Mouse (Mus musculus): ENCODE measurements around the gene Retreg1.

The Retreg1 gene

DNA sequence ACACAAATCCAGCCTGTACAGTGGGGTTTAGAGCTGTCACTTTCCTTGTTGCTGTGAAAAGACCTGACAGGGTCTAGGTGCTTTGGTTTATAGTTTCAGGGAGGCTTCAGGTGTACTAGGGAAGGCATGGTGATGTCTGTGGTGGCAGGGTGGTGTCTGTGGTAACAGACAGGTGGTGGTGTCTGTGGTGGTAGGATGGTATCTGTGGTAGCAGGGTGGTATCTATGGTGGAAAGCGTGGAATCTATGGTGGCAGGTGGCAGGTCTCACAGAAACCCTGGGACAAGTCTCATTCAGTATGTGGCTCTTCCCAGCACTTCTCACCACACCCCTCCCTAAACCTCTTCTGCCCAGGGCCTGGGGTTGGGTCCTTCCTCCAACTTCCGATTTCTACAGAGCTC, 8.7 kb upstream of the Retreg1 start:
- WGBS, result 86% methylated on average over 2 of the region's 2 CpGs

DNA sequence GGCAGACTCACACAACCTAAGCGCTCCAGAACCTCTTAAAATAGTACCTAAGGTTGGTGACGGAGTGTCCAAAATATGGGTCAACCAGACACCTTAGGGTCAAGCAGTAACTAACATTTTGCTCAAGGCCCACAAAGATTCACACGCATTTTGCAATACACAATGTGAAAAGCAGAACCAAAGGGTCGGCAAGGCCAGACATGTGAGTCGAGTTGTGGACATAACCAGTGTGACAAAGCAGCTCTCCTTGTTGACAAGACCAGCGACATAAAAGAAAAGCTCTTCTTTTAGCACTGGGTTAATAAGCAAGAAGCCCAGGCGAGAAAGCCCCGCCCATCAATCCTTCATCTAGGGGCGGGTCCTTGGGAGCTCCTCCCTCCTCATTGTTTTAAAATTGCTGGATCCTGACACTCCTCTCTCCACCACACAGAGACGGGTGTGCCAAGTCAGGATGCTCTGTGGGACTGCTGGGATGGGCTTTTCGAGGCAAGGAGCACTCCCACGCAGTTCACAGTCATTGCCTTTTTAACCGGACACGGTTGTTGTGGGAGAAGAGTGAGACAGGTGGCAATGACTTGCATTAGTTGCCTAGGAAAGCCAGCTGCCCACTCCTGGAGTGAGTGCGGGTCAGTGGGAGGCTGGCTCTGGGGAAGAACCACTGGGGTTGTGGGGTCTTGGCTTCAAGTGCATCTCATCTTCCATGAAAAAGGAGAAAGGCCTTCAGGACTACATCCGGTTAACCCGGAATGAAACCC, 7.9 kb upstream of the Retreg1 start:
- WGBS, result 89% methylated on average over 17 of the region's 17 CpGs

DNA sequence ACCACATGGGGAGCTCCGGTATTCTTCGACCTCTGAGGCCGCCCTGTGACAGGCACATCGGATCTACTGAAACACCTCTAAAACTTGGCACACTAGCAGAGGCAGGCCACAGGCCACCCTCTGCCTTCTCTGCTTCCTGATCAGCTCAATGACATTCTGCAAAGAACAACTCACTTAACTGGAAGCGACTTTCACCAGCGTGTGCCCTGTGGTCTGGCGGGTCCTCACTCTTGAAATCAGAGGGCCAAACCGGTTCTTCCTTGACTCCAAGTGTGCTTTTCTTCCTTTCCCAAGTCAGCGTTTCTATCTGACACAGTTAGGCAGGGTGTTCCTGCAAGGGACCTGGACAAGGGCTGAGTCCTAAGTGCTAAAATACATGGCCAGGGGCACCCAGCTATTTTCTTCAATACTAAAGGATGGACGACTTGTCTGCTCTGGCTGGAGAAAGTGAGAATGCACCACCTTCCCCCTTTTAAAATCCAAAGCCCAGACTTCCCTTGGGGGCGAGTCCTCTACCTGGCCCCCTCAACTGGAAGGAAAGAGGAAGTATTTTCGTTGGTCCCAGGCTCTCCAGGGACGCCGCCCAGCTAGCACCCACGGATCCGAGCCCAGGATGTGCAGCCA, 406 bp upstream of the Retreg1 start:
- 19% methylated on average over 16 of the region's 16 CpGs for WGBS

DNA sequence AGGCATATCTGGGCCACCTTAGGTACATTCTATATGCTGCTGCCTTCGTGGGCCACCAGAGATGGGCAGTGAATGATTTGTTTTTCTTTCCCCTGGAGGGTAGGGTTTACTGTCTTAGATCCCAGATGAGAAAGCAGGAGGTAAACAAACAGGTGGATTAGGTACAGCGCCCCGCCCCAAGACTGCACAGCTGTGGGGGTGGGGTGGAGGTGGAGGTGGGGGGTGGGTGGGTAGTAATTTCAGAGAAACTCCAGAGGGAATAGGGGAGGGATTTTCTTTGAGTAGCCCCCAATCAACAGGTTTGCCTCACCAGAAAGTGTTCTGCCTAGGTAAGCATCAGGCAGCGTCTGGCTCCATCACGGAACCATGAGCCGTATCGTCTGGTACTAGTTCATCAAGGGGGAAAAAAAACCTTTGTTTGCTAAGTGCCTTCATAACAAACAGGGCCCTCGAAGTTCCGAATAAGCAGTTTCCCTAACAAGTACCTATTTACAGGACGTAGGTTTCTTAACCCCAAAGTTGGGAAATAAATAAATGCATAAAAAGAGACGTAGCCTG, 1.1 kb downstream of the Retreg1 start:
- 14% methylated on average over 11 of the region's 11 CpGs for WGBS

DNA sequence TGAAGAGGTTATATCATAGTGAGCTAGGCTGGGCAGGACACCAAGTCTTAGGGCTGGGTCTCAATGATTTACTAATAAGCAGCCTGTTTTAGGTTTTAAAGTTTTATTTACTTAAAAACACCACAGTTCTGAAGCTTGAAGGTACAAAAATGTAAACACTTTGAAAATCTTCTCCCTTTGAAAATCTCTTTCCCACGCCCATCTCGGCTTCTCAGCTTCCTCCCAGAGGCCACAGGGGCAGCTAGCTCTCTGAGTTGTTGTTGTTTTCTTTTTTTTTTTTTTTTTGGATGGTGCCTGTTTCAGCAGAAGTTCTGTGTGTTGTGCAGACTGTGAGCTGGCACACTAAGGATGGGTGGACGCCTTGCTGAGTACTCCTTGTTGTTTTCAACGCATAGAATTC, 1.8 kb downstream of the Retreg1 start:
- WGBS, result 43% methylated on average over 4 of the region's 4 CpGs

DNA sequence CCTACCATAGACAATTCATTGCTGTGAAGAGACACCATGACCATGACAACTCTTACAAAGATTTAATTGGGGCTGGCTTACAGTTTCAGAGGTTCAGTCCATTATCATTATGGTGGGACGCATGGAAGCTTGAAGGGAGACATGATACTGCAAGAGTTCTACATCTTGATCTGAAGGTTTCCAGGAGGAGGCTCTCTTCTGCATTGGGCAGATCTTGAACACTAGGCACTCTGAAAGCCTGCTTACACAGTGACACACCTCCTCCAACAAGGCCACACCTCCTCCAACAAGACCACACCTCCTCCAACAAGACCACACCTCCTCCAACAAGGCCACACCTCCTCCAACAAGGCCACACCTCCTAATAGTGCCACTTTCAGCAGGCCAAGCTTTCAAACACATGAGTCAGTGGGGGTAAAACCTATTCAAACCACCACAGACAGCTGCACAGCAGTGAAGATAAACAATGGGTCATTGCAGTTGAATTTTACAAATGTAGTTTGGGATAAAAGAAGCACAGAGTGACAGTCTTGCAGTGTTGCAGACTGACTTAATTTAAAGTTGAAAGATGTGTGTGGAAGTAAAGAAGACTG, 4.7 kb downstream of the Retreg1 start:
- WGBS, result 95% methylated on average over 1 of the region's 1 CpGs

DNA sequence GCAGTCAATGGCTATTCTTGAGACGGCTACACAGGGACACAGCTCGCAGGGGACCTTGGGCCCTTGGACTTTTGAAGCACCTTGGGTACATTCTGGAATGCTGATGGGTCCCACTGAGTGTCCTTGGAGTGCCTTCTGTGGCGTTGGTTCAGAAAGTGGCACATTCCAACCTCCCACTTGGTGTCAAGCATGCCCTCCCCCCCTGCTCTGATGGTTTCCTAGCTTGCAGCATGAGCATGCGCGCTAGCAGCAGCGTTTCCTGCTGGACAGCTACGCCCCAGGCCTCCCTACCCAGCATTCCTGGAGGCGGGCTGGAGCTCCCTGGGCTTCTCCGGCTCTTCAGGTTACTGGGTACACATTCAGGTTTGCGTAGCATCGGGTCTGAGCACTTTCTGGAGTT, 7.6 kb downstream of the Retreg1 start:
- WGBS, result 86% methylated on average over 11 of the region's 11 CpGs

DNA sequence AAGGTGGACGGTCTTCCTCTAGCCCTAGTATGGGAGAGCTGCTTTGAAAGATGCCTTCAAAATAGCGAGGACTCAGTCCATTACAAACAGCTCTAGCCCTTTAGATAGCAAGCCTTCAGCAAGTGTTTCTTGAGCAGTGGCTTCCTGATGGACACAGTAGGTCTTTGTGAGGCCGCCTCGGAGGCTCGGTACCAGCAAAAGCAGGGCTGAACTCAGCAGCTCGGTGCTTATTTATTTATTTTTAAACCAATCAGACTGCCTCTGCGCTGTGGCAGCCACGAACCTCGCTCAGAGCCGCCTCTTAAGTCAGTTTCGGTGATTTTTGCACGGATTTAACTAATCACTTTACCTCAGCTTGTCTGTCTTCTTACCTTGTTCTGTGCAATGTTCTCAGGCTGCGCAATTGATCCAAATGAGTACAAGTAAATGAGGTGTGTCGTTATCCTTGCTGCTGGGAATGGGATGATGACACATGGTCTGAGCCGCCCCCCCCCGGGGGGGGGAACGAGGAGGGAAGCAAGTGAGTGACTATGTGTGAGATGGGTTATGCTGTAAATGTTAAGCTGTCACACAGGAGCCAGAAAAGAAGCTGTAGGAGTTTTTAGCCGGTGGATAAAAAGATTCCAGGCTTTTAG, 11.4 kb downstream of the Retreg1 start:
- WGBS, result 39% methylated on average over 18 of the region's 18 CpGs

DNA sequence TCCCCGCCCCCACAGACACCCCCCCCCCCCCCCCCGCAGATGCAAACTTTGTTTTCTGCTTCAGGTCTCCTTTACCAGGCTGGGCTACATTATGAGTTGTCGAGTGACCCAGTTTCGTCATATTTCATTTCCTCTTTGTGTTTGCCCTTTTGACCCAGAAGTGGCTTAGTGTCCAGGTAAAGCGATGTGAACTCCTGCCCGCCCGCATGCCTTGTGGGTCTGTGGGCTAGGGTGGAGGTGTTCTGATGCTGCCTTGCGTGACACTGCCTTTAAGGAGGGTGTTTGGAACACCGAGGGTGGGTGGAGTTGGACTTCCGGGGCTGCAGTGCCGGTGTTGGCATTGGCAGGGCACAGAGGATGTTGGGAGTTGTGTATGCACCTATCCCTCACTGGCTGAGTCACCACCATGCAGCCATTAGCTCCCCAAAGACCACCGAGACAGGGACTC, 15.7 kb downstream of the Retreg1 start:
- WGBS, result 72% methylated on average over 11 of the region's 12 CpGs

DNA sequence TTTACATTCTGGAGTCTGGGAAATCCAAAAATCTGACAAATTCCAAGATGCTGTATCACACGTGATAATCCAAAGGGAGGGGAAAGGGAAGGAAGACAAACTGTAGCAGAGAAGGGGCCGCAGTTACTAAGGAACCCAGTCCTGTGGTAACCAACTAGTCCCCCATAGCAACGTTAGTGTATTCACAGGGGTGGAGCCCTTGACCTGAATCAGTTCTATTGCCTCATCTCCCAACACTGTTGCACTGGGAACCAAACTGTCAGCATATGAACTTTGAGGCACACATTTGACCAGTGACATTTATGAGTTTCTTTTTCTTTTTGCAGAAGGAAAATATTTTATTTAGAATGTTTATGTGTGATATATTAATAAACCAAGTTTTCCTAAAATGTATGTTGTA, 16.5 kb downstream of the Retreg1 start:
- 65% methylated on average over 3 of the region's 3 CpGs for WGBS

DNA sequence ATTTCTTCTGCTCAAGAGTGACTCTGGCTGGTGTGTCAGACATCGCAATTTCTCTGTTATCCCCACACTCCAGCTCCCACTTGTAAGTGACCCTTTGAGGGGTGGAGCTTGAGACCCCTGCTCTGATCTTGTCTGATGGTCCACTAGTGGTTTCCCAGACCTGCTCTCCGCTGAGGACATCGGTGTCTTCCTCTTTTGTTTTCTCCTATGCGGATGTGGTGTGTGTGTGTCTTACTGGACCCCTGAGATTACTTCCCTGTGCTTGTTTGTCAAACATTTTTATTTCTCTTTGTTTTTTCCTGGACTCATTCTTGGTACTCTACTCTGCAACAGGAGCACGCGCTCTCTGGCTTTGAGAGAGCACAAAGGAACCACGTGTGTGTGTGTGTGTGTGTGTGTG, 18.9 kb downstream of the Retreg1 start:
- 72% methylated on average over 7 of the region's 7 CpGs for WGBS

DNA sequence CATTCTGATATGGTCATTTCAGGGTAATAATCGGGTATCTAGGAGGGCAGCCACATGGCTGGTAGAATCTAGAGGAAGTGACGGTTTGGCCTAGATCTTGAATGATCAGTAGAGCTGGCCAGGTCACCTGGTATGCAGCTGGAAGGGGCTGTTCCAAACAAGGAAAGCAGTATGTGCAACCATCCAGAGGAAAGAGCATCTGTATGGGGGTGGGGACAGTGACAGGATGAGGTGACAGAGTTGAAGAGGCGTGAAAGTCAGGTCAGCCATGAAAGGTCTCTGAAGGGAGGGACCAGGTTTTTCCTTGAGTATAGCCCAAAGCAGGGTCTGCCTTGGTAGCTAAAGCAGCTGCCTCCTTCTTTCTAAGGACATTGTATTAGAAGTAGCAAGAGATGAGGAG, 22.6 kb downstream of the Retreg1 start:
- 90% methylated on average over 3 of the region's 3 CpGs for WGBS

DNA sequence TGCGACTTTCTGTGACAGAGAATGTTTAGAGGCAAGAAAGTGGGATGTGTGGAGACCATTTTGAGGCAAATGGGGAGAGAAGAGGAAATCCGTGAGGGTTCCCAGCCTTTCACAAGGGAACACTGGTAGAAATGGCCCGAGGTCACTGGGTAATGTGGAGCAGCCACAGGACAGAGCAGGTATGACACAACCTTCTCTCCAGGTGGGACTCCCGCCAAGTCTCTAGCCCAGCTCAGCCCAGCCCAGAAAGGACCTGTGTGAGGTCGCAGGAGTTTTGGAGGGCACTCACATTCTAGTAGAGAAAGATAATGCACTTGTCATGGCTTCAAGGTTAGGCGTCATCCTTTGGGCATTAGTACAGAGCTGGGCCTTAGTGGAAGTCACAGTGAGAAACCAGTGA, 23.1 kb downstream of the Retreg1 start:
- 94% methylated on average over 6 of the region's 6 CpGs for WGBS

DNA sequence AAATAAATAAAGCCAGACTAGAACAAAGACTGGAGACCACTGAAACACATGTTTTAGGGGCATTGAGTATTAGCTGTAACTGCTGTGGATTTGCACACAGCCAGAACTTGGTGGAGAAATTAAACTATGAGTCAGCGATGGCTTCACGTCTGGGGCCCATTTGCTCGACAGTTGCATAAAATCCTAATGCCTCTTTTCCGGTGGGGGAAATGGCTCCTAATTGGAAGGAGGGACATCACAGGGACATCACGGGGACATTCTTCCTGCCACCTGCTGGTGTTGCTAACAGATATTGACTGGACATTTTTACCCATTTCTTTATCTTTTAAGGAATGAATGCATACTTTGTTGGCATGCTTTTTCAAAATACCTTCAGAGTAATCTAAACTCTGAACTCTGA, 26.1 kb downstream of the Retreg1 start:
- WGBS, result 79% methylated on average over 5 of the region's 5 CpGs

DNA sequence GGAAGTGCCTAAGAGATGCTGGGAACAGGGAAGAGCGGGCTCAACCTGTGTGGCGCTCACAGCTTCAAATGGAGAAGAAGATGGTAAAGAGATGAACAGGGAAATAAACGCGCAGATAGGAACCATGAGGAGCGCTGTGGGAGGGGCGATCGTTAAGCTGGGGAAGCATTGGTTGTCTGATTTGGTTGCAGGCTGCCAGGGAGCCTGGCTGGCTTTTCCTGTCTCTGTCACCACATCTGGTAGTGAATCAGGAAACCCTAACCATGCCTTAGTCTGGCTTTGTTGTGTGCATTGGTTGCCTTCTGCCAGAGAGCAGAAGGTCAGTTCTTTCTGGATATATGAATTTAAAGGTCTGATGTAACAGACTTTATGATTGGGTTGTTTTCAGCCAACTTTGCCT, 28.5 kb downstream of the Retreg1 start:
- 86% methylated on average over 7 of the region's 7 CpGs for WGBS

DNA sequence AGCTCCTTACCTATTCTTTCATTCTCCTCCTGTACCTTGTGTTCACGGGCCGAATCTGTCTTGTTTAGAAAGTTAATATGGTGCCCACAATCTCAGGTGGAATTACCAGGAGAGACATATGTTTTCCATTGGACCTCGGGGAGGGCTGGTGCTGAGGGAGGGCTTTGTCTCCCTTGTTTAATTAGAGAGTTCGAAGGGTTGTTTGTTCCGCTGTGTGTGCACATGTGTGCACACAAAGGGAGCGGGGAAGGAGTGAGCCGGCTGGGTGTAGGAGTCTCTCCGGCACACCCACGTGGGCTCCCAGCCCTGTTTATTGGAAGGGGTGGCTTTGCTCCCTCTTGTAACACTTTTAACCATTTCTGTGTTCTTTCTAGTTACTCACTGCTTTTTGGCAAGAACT, 29.1 kb downstream of the Retreg1 start:
- WGBS, result 62% methylated on average over 9 of the region's 9 CpGs

DNA sequence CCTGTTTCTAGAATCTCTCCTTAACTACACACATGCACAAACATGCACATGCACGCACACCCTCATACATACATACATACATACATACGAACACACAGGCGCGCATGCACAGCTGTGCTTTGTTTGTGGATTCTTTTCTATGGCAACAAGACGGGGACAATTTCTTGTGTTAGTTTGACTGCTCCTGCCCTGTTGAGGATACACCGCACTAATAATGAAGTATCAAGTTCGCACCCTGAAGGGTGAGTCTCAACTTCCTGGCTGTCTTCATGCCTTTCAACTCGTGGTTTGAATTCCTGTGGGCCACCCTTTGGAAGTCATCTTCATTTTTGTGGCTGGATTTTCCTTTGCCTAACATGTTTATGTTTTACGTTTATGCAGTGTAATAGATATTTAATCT, 29.7 kb downstream of the Retreg1 start:
- WGBS, result 92% methylated on average over 9 of the region's 9 CpGs

DNA sequence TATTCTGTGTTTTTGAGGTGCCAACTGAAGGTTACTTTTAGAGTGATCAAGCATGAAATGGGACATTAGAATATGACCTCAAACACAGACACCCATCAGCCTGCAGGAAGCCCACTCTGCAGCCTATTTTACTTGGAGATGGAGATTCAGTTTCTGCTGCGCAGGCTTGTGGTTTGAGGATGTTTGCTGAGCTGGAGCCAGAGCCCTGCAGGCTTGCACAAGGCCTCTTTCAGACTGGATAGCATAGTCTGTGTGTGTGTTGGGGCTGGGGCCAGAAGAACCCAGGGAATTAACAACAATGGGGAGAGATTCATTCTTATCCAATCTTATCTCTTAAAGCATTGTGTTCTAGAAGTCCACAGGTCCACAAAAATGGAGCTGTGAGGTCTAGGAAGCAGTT, 30.6 kb downstream of the Retreg1 start:
- 53% methylated on average over 1 of the region's 1 CpGs for WGBS

DNA sequence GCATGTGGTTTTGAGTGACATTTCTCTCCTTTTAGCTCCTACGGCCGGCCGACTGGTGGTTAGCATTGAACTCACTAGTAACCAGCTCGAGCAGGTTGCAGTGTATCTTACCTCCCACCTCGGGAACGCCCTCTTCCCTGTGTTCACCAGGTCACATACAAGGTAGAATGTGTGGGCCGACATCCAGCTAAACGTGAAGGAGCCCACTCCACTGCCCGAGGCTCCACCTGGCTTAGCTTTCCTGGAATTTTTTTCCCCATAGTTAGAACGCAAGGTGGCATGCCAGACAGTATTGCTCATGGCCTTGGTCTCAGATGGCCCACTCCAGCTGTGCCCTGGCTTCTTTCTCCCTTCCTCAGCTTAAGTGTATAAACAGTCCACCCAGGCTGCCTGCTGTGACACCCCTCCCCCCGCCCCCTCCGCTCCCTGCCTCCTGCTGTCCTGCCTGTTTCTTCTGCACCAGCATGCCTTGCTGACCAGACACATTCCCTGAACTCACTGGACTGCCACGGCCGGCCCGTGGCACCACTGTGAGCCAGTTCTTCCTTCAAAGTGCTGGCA, 33.7 kb downstream of the Retreg1 start:
- 65% methylated on average over 15 of the region's 15 CpGs for WGBS

DNA sequence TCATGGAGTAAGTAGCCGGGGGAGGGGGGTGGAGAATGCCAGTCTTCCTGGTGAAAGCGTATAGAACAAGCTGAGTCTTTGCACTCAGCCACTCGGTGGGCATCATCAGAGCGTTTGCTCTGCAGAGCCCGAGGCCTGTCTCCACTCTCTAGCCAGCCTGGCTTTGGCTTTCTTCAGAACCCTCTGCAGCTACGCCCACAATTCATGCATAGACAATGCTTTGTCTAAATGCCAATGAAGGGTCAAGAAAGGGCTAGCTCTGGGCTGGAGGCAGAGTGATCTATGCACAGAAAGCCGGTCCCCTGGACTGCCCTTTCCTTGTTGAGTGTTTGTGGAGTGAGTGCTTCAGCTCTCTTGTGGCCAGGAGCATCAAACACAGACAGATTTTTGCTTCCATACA, 34.8 kb downstream of the Retreg1 start:
- WGBS, result 58% methylated on average over 7 of the region's 7 CpGs

DNA sequence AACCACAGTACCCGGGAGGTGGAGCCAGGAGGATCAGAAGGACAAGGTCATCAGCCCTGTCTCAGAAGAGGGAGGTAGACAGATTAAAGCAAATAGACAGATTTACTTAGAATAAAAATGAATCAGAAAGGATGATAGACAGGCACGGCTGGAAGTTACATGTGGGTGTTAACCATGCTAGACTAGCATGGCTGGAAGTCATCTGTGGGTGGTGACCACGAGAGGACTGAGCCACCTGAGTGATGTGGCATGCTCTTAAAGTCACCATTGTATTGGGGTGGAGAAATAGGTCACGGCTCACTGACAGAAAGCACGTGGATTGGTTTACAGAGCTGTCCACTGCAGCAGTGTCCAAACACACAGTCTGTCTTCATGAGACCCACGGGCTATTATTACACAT, 36.2 kb downstream of the Retreg1 start:
- WGBS, result 82% methylated on average over 6 of the region's 6 CpGs

DNA sequence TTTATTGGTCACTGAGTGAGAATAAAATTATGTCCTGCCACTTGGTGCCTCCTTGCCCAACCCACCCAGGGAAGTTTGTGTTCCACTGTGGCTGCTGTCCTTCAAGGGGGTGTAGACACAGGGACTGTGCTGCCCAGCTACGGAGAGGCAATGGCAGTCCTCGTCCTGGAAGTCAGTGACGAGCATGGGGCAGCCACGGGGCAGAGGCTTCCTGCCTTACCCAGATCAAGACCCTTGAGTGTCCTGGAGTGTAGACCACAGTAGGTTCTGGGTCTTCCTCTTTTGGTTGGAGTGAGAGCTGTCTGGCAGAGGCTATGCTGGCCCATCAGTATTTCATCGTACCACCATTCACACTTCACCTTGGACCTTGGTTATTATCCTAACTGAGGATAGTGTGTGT, 37.2 kb downstream of the Retreg1 start:
- WGBS, result 86% methylated on average over 5 of the region's 5 CpGs
